Mouse (Mus musculus): ENCODE data around the gene Rpl27a. TPM values are rescaled to one million over a fixed set of nuclear protein-coding genes. Genes with fewer than 3 reads are reported as not detected.

Rpl27a gene
- total RNA-seq (2012; rRNA removed) (1,139 and 1,252 TPM in 2 replicates), polyA plus RNA-seq (2012; ENCODE audit: insufficient read depth in 1 of 2, insufficient read length in 2 of 2, low read depth in 1 of 2, low replicate concordance in 2 of 2, missing spikeins in 1 of 2) (100 to 1,000 TPM in 1 of 2 experiments, not detected in 1; 221 TPM)

GRCm38 (mm10) chr7:109518838-109519696 lies at the start of gene Rpl27a:
Rpl27a (plus strand) TSS chr7:109519147.
- H3K9me3 ChIP-seq (replicated peaks; ENCODE audit: insufficient read depth, low read length): no peaks in the 10 kb centered on the region
- H3K79me2 ChIP-seq (ENCODE audit: control insufficient read depth, insufficient read depth, low read length, poor library complexity): peaks cover 33% of the 10 kb centered on the region
- peaks cover 3 to 15% of the 10 kb centered on the region in 2 experiments for H3K4me1 ChIP-seq (ENCODE audit: control insufficient read depth in 1 of 2, insufficient read depth in 2 of 2, low read length in 2 of 2)
- peak within 1 kb of the TSS; percentile 98 for H3K9ac ChIP-seq (ENCODE audit: control insufficient read depth, low read depth, low read length, poor library complexity, severe bottlenecking)
- DNase-seq (ENCODE audit: low read depth, low spot score): peak; percentile 97
- peak within 1 kb of the TSS; percentile 77 to 89 for H3K4me3 ChIP-seq (ENCODE audit: control insufficient read depth in 1 of 2, insufficient read depth in 1 of 2, low read depth in 2 of 2, low read length in 2 of 2)
- no peaks in the 10 kb centered on the region for H3K27me3 ChIP-seq (ENCODE audit: control insufficient read depth in 1 of 2, insufficient read depth in 2 of 2, low read length in 2 of 2)
- H3K27ac ChIP-seq (ENCODE audit: control insufficient read depth, low read depth, low read length): peak within 1 kb of the TSS; percentile 99
- peaks cover 19 to 30% of the 10 kb centered on the region in 2 experiments for H3K36me3 ChIP-seq (ENCODE audit: control insufficient read depth in 1 of 2, insufficient read depth in 2 of 2, low read length in 2 of 2)
- TF ChIP-seq KAT2A (conservative IDR thresholded peaks at IDR 0.05; ENCODE audit: low read depth, low read length) (peak; percentile 63), ZKSCAN1 (IDR thresholded peaks at IDR 0.05; ENCODE audit: low read depth, low read length) (no peak), ZMIZ1 (IDR thresholded peaks at IDR 0.05; ENCODE audit: low read depth, low read length) (peak; percentile 97), ETS1 (IDR thresholded peaks at IDR 0.05; ENCODE audit: low read depth, low read length) (peak; percentile 40; the same call in 1 of the 2 replicates), HCFC1 (IDR thresholded peaks at IDR 0.05; ENCODE audit: low read depth, low read length) (peak; percentile 88), USF1 (IDR thresholded peaks at IDR 0.05; ENCODE audit: low read depth, low read length) (peak; percentile 62; the same call in 1 of the 2 replicates), TBP (IDR thresholded peaks at IDR 0.05; ENCODE audit: low read depth, low read length) (peak; percentile 95), E2F4 (IDR thresholded peaks at IDR 0.05; ENCODE audit: borderline replicate concordance, low read depth, low read length) (no peak), POLR2AphosphoS2 (IDR thresholded peaks at IDR 0.05; ENCODE audit: low read length) (peak; percentile 91), CHD1 (IDR thresholded peaks at IDR 0.05; ENCODE audit: low read depth, low read length) (no peak), GATA1 (IDR thresholded peaks at IDR 0.05; ENCODE audit: low read depth, low read length) (no peak), MAX (IDR thresholded peaks at IDR 0.05; ENCODE audit: low read length) (peak; percentile 65), MAFK (IDR thresholded peaks at IDR 0.05; ENCODE audit: borderline replicate concordance, low read depth, low read length) (no peak), CHD2 (IDR thresholded peaks at IDR 0.05; ENCODE audit: low read length) (peak; percentile 95), NRF1 (IDR thresholded peaks at IDR 0.05; ENCODE audit: insufficient read depth, low read depth, low read length, poor library complexity, severe bottlenecking) (no peak), BHLHE40 (IDR thresholded peaks at IDR 0.05; ENCODE audit: borderline replicate concordance, low read depth, low read length) (no peak), POLR2AphosphoS5 (IDR thresholded peaks at IDR 0.05; ENCODE audit: borderline replicate concordance, low read depth, low read length) (no peak), MEF2A (IDR thresholded peaks at IDR 0.05; ENCODE audit: extremely low read depth, insufficient replicate concordance, low read depth, low read length, poor library complexity, severe bottlenecking) (no peak), MYC (IDR thresholded peaks at IDR 0.05; ENCODE audit: low read depth, low read length) (peak; percentile 86), CTCF (IDR thresholded peaks at IDR 0.05 in 2 of 3, conservative IDR thresholded peaks at IDR 0.05 in 1 of 3; ENCODE audit: control insufficient read depth in 1 of 3, insufficient read depth in 1 of 3, low read depth in 2 of 3, low read length in 3 of 3, poor library complexity in 1 of 3, severe bottlenecking in 1 of 3) (no peak), SMC3 (IDR thresholded peaks at IDR 0.05; ENCODE audit: low read depth, low read length) (no peak), MXI1 (IDR thresholded peaks at IDR 0.05; ENCODE audit: low read depth, low read length) (no peak; the same call in 1 of the 2 replicates), UBTF (IDR thresholded peaks at IDR 0.05; ENCODE audit: borderline replicate concordance, insufficient read depth, low read depth, low read length) (peak; percentile 49; the same call in 1 of the 2 replicates), EP300 (IDR thresholded peaks at IDR 0.05; ENCODE audit: low read depth in 1 of 2, low read length in 2 of 2) (no peak), USF2 (IDR thresholded peaks at IDR 0.05; ENCODE audit: borderline replicate concordance in 1 of 2, insufficient read depth in 1 of 2, low read depth in 1 of 2, low read length in 2 of 2) (no peak), MAZ (IDR thresholded peaks at IDR 0.05; ENCODE audit: low read depth, low read length) (peak; percentile 75; the same call in 1 of the 2 replicates), TAL1 (IDR thresholded peaks at IDR 0.05; ENCODE audit: low read length) (no peak), ZC3H11A (IDR thresholded peaks at IDR 0.05; ENCODE audit: low read depth, low read length) (no peak), GABPA (IDR thresholded peaks at IDR 0.05; ENCODE audit: low read depth, low read length) (no peak), NELFE (IDR thresholded peaks at IDR 0.05; ENCODE audit: low read depth, low read length) (peak; percentile 98), RCOR1 (IDR thresholded peaks at IDR 0.05; ENCODE audit: low read depth, low read length) (no peak), SIN3A (IDR thresholded peaks at IDR 0.05; ENCODE audit: low read length) (peak; percentile 72), JUND (IDR thresholded peaks at IDR 0.05; ENCODE audit: low read depth, low read length) (no peak), ZNF384 (IDR thresholded peaks at IDR 0.05; ENCODE audit: low read depth, low read length) (no peak), MYB (IDR thresholded peaks at IDR 0.05; ENCODE audit: low read depth, low read length) (no peak)

All from MEL (cell line).